Mouse (Mus musculus): Measurements from ENCODE around the gene Gm10260. TPM values are rescaled to one million over a fixed set of nuclear protein-coding genes. Genes with fewer than 3 reads are reported as not detected.

Gm10260 gene
- polyA plus RNA-seq, 1 experiment from 2014 or later: 3.4 TPM

DNA sequence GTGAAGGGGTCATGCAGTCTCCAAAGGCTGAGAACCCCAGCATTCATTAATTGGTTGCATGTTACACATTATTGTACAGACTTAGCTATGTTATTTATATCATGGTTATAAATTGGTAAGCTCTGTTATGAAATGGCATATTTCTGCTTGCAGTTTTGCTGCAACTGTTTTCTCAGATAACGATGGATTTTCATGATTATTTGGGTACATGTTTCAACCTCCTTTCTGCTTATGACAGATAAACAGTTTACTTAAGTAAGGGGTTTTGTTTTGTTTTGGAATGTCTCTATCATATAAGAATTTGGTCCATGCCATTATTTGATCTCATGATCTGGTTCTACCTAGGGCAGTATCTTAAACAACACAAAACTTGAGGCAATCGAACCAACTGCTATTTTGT lies 5.5 kb upstream of the Gm10260 start:
- Histone ChIP-seq H3K27ac (no peak overlapping the region), H3K27me3 (no peaks in the 10 kb centered on the region), H3K9me3 (replicated peaks) (no peaks in the 10 kb centered on the region), H3K4me1 (peaks cover 21% of the 10 kb centered on the region), H3K4me3 (replicated peaks) (no peak overlapping the region), H3K36me3 (no peaks in the 10 kb centered on the region), H3K9ac (no peak overlapping the region), H3K4me2 (no peak overlapping the region)
- WGBS: 81% methylated on average over 2 of the region's 2 CpGs
- no peak for ATAC-seq (replicated peaks; ENCODE audit: low FRiP score)

- ATAC-seq (replicated peaks; ENCODE audit: low FRiP score): no peak
- H3K36me3 ChIP-seq: no peaks in the 10 kb centered on the region
Measured at GRCm38 (mm10) chr13:97764067-97764466, 3.6 kb upstream of the Gm10260 start.

GRCm38 (mm10) chr13:97763436-97763835 lies 3.0 kb upstream of the Gm10260 start:
- no peak overlapping the region for H3K4me3 ChIP-seq (replicated peaks)
- no peaks in the 10 kb centered on the region for H3K27me3 ChIP-seq
- no peaks in the 10 kb centered on the region for H3K9me3 ChIP-seq (replicated peaks)
- peak overlapping the region; percentile 33 for H3K27ac ChIP-seq
- H3K9ac ChIP-seq: no peak overlapping the region
- peaks cover 11% of the 10 kb centered on the region for H3K4me1 ChIP-seq
- peak; percentile 22; the same call in 1 of the 2 replicates for ATAC-seq (replicated peaks; ENCODE audit: low FRiP score)
- WGBS: 42% methylated on average over 6 of the region's 6 CpGs
- no peaks in the 10 kb centered on the region for H3K36me3 ChIP-seq
- no peak overlapping the region for H3K4me2 ChIP-seq

More at GRCm38 (mm10) chr13:97764067-97764466, 3.6 kb upstream of the Gm10260 start:
- Histone ChIP-seq H3K4me1 (peaks cover 18% of the 10 kb centered on the region), H3K4me2 (no peak overlapping the region), H3K27me3 (no peaks in the 10 kb centered on the region), H3K27ac (peak overlapping the region; percentile 33), H3K9me3 (replicated peaks) (no peaks in the 10 kb centered on the region), H3K4me3 (replicated peaks) (no peak overlapping the region), H3K9ac (no peak overlapping the region)
- 55% methylated on average over 7 of the region's 7 CpGs for WGBS

DNA sequence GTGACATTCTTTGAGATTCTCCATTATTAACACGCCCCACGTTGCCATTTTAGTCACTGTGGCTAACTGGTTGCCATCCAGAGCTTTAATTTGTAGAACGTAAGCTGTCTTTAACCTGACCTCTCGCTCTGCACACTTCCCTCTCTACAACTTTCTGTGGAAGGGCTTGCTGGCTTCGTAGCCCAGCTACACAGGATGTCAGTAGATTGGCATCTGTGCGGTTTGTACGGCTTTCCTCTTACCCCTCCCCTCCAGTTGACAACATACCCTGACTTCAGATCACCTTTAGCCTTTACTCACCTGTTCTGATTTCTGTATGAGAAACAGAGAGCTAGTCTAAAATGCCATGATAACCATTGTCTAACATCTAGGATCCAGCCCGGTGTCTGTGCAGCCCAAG lies 1.7 kb upstream of the Gm10260 start:
- Histone ChIP-seq H3K36me3 (no peaks in the 10 kb centered on the region), H3K9me3 (replicated peaks) (no peaks in the 10 kb centered on the region), H3K4me3 (replicated peaks) (no peak overlapping the region), H3K4me1 (peaks cover 10% of the 10 kb centered on the region), H3K27ac (no peak overlapping the region), H3K27me3 (no peaks in the 10 kb centered on the region), H3K4me2 (no peak overlapping the region), H3K9ac (no peak overlapping the region)
- no peak for ATAC-seq (replicated peaks; ENCODE audit: low FRiP score)
- WGBS: 90% methylated on average over 8 of the region's 8 CpGs

DNA sequence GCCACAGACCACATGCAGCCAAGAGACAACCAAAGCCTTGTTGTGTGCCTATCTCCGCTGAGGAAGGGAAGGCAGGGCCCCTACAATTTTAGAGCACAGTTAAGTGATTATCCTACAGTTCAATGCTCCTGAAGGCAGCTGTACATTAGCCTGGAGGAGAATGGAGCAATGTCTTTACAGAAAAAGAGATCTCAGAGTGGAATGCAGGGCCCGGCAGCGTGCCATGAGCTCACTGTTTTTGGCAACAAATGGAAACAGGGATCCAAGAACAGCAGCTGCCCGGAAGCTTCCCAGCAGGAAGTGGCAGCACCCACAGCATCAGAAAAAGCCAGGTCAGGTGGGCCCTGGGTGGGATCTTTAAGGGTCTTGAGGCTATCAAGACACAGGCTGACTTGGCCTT lies 3.4 kb downstream of the Gm10260 start:
- H3K27ac ChIP-seq: 0 out of 2 replicates have a peak overlapping the region, but pooled peaks have one; percentile 28
- H3K9ac ChIP-seq: no peak overlapping the region
- H3K9me3 ChIP-seq (replicated peaks): no peaks in the 10 kb centered on the region
- ATAC-seq (replicated peaks; ENCODE audit: low FRiP score): no peak
- no peaks in the 10 kb centered on the region for H3K36me3 ChIP-seq
- H3K4me3 ChIP-seq (replicated peaks): no peak overlapping the region
- H3K27me3 ChIP-seq: no peaks in the 10 kb centered on the region
- H3K4me1 ChIP-seq: no peaks in the 10 kb centered on the region
- H3K4me2 ChIP-seq: no peak overlapping the region
- WGBS: 76% methylated on average over 4 of the region's 4 CpGs

- no peaks in the 10 kb centered on the region for H3K27me3 ChIP-seq
- no peaks in the 10 kb centered on the region for H3K9me3 ChIP-seq (replicated peaks)
- WGBS: 87% methylated on average over 6 of the region's 6 CpGs
- H3K4me3 ChIP-seq (replicated peaks): no peak overlapping the region
- no peak overlapping the region for H3K4me2 ChIP-seq
- H3K27ac ChIP-seq: no peak overlapping the region
- H3K36me3 ChIP-seq: no peaks in the 10 kb centered on the region
- no peak for ATAC-seq (replicated peaks; ENCODE audit: low FRiP score)
- no peak overlapping the region for H3K9ac ChIP-seq
- no peaks in the 10 kb centered on the region for H3K4me1 ChIP-seq
Measured at GRCm38 (mm10) chr13:97756091-97756490, 4.3 kb downstream of the Gm10260 start.

DNA sequence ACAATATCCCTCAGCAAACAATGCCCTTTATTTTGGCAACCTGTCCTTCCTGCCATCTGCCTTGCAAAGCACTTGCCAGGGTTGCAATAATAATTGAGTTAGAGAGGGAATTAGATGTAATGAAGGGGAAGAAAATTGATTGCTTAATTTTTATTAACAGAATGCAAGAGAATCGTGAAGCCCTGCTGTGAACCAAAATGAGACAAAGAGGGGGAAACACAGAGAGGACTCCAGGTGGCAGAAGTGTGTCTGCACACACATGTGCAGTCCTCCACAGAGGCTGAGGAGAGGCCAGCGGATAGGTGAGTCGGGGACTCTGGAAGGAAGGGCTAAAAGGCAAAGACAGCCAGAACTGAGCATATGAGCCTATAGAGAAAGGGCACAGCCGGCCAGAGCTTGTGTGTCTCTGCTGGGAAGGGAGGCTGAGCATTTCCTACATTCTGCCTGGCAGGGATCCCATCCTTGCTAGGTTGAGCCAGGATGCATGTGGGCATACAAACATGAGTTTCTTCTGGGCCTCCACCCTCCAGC lies 9.5 kb downstream of the Gm10260 start:
- Histone ChIP-seq H3K4me3 (replicated peaks) (no peak overlapping the region), H3K4me1 (peaks cover 8% of the 10 kb centered on the region; the same call in 1 of the 2 replicates), H3K36me3 (no peaks in the 10 kb centered on the region), H3K9ac (no peak overlapping the region), H3K4me2 (no peak overlapping the region), H3K27ac (no peak overlapping the region), H3K27me3 (no peaks in the 10 kb centered on the region), H3K9me3 (replicated peaks) (no peaks in the 10 kb centered on the region)
- no peak for ATAC-seq (replicated peaks; ENCODE audit: low FRiP score)
- WGBS: 67% methylated on average over 4 of the region's 4 CpGs

GRCm38 (mm10) chr13:97747037-97747860 lies 13.2 kb downstream of the Gm10260 start:
- Histone ChIP-seq H3K27me3 (no peaks in the 10 kb centered on the region), H3K4me2 (no peak overlapping the region), H3K27ac (no peak overlapping the region), H3K9ac (no peak overlapping the region), H3K4me3 (replicated peaks) (no peak overlapping the region), H3K9me3 (replicated peaks) (no peaks in the 10 kb centered on the region), H3K36me3 (no peaks in the 10 kb centered on the region), H3K4me1 (peaks cover 19% of the 10 kb centered on the region)
- ATAC-seq (replicated peaks; ENCODE audit: low FRiP score): no peak
- 51% methylated on average over 20 of the region's 20 CpGs for WGBS

- no peak overlapping the region for H3K4me2 ChIP-seq
- no peaks in the 10 kb centered on the region for H3K27me3 ChIP-seq
- no peak overlapping the region for H3K9ac ChIP-seq
- 90% methylated on average over 7 of the region's 7 CpGs for WGBS
- H3K27ac ChIP-seq: no peak overlapping the region
- H3K36me3 ChIP-seq: no peaks in the 10 kb centered on the region
- ATAC-seq (replicated peaks; ENCODE audit: low FRiP score): no peak
- H3K4me3 ChIP-seq (replicated peaks): no peak overlapping the region
- no peaks in the 10 kb centered on the region for H3K9me3 ChIP-seq (replicated peaks)
- peaks cover 19% of the 10 kb centered on the region for H3K4me1 ChIP-seq
Measured at GRCm38 (mm10) chr13:97744669-97745068, 15.8 kb downstream of the Gm10260 start.

GRCm38 (mm10) chr13:97744036-97744435 lies 16.4 kb downstream of the Gm10260 start:
- ATAC-seq (replicated peaks; ENCODE audit: low FRiP score): no peak
- H3K27ac ChIP-seq: no peak overlapping the region
- no peak overlapping the region for H3K9ac ChIP-seq
- H3K4me2 ChIP-seq: no peak overlapping the region
- H3K36me3 ChIP-seq: no peaks in the 10 kb centered on the region
- H3K4me3 ChIP-seq (replicated peaks): no peak overlapping the region
- H3K4me1 ChIP-seq: peaks cover 19% of the 10 kb centered on the region
- no peaks in the 10 kb centered on the region for H3K27me3 ChIP-seq
- H3K9me3 ChIP-seq (replicated peaks): no peaks in the 10 kb centered on the region
- 55% methylated on average over 2 of the region's 2 CpGs for WGBS

DNA sequence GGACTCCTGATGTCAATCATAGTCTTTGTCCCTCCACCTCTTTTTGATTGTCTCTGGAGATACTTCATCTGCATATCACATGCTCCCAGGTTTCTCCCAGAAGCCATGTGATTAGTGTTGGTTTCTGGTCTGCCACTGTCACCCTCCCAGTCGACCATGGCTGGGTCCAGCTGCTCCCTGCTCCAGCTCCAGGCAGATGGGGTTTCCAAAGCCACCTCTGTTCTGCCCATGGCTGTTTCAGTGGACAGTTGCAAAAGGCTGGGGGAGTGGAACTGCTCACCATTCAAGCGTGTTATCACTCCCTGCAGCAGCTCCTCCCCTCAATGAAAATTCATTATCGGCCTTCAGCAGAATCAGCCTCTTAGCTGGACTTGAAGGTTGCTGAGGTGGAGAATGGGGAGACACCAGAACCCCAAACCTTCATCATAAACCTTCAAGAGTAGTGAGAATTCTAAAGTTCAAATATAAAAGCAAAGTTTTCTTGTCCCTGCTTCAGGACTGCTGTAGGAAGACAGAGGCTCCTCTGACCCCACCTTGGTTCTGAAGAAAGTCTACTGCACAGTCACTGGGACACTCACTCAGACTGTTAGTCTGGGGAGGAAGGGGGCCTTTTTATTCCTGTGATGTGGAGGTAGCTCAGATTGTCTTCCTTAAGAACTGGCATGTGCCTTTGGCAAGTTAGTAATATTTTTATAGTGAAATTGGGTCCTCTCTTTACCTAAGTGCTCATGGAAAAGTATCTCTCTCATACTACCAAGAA lies 17.0 kb downstream of the Gm10260 start:
- Histone ChIP-seq H3K27ac (no peak overlapping the region), H3K9ac (no peak overlapping the region), H3K36me3 (no peaks in the 10 kb centered on the region), H3K4me3 (replicated peaks) (no peak overlapping the region), H3K9me3 (replicated peaks) (no peaks in the 10 kb centered on the region), H3K27me3 (no peaks in the 10 kb centered on the region), H3K4me1 (peaks cover 19% of the 10 kb centered on the region), H3K4me2 (no peak overlapping the region)
- 26% methylated on average over 3 of the region's 3 CpGs for WGBS
- peak; percentile 91 for ATAC-seq (replicated peaks; ENCODE audit: low FRiP score)

- no peak overlapping the region for H3K27ac ChIP-seq
- H3K27me3 ChIP-seq: no peaks in the 10 kb centered on the region
- no peak overlapping the region for H3K9ac ChIP-seq
- H3K4me1 ChIP-seq: no peaks in the 10 kb centered on the region
- ATAC-seq (replicated peaks; ENCODE audit: low FRiP score): no peak
- WGBS: 86% methylated on average over 6 of the region's 6 CpGs
- no peaks in the 10 kb centered on the region for H3K36me3 ChIP-seq
- H3K4me2 ChIP-seq: no peak overlapping the region
- H3K4me3 ChIP-seq (replicated peaks): no peak overlapping the region
- no peaks in the 10 kb centered on the region for H3K9me3 ChIP-seq (replicated peaks)
Measured at GRCm38 (mm10) chr13:97735931-97736330, 24.5 kb downstream of the Gm10260 start.

Measured in kidney, embryonic 15.5 days (tissue).